Mouse (Mus musculus): ENCODE results near the gene Trim62. TPM values are rescaled to one million over a fixed set of nuclear protein-coding genes. Genes with fewer than 3 reads are reported as not detected.

Trim62 gene
- polyA plus RNA-seq, 1 experiment from 2014 or later, result 13.1 TPM

DNA sequence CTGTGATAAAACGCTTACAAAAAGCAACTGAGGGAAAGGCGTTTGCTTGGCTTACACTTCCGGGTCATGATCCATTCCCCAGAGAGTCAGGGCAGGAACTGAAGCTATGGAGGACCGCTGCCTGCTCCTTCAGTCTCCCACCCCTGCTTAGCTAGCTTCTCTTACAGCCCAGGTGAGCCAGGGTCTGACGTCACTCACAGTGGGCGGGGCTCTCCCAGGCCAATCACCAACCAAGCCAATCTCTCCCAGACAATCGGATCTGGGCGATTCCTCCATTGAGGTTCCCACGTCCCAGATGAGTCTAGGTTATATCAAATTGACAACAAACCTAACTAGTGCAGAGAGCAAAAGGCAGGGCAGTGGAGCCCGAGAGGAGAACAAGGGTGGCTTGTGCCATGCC lies 35.7 kb downstream of the Trim62 start:
- H3K36me3 ChIP-seq (ENCODE audit: control insufficient read depth, insufficient read depth, low read length), result no peaks in the 10 kb centered on the region
- WGBS, result 35% methylated on average over 10 of the region's 10 CpGs
- H3K27ac ChIP-seq (ENCODE audit: low read depth, low read length), result no peak overlapping the region
- no peaks in the 10 kb centered on the region for H3K4me1 ChIP-seq (replicated peaks; ENCODE audit: control insufficient read depth, insufficient read depth, low read length)
- no peaks in the 10 kb centered on the region for H3K9me3 ChIP-seq (ENCODE audit: control insufficient read depth, low read length)
- no peaks in the 10 kb centered on the region; the same call in 1 of the 2 replicates for H3K27me3 ChIP-seq (ENCODE audit: control insufficient read depth, insufficient read depth, low read length)
- no peak overlapping the region for H3K9ac ChIP-seq (ENCODE audit: low read depth, low read length)
- no peak overlapping the region for H3K4me2 ChIP-seq (replicated peaks; ENCODE audit: low read depth, low read length)
- H3K4me3 ChIP-seq (ENCODE audit: low read depth, low read length), result no peak overlapping the region
- DNase-seq (ENCODE audit: low spot score) (no peak), ATAC-seq (ENCODE audit: low FRiP score) (no peak)

- no peaks in the 10 kb centered on the region for H3K4me1 ChIP-seq (replicated peaks; ENCODE audit: control insufficient read depth, insufficient read depth, low read length)
- H3K4me3 ChIP-seq (ENCODE audit: low read depth, low read length), result no peak overlapping the region
- no peaks in the 10 kb centered on the region for H3K9me3 ChIP-seq (ENCODE audit: control insufficient read depth, low read length)
- 93% methylated on average over 3 of the region's 3 CpGs for WGBS
- ATAC-seq (ENCODE audit: low FRiP score), result no peak
- no peak overlapping the region for H3K27ac ChIP-seq (ENCODE audit: low read depth, low read length)
- no peaks in the 10 kb centered on the region; the same call in 1 of the 2 replicates for H3K27me3 ChIP-seq (ENCODE audit: control insufficient read depth, insufficient read depth, low read length)
- no peak overlapping the region for H3K9ac ChIP-seq (ENCODE audit: low read depth, low read length)
- no peak for DNase-seq (ENCODE audit: low spot score)
- H3K4me2 ChIP-seq (replicated peaks; ENCODE audit: low read depth, low read length), result no peak overlapping the region
- H3K36me3 ChIP-seq (ENCODE audit: control insufficient read depth, insufficient read depth, low read length), result no peaks in the 10 kb centered on the region
Measured at GRCm38 (mm10) chr4:128923603-128924002, 40.2 kb downstream of the Trim62 start.

DNA sequence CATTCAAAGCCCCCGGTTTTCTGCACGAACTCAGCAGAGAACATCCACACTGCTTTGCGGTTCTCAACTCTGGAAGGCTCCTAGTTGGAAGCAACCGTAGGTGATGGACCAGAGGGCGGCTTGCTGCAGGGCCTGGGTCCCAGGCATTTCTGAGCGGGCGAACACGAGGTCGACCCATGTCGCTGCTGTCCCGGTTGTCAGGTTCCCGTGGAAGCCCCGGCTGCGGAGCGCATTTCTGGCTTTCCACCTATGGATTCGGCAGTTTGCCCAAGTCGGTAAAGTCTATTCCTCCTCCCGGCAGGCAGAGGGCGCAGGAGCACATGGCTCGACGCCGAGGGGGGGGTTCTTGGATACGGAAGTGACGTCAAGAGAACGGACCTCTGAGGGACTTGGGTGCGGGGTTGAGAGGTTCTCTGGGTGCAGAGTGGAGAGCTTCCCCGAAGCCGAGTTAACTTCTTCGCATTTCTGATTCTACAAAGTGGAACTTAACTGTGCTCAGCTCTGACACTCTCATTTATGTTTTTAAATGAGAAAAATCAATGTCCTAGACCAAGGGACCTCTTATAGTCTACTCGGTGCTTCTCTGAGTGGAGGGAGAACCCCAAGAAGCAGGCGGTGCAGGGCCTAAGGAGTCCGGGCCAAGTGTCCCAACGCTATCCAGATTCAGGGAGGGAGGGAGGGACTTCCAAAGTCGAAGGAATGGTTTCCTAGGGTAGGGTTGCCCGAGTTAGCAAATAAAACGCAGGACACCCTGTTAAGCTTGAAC lies 41.6 kb downstream of the Trim62 start:
- H3K27me3 ChIP-seq (ENCODE audit: control insufficient read depth, insufficient read depth, low read length), result no peaks in the 10 kb centered on the region; the same call in 1 of the 2 replicates
- no peaks in the 10 kb centered on the region for H3K9me3 ChIP-seq (ENCODE audit: control insufficient read depth, low read length)
- no peaks in the 10 kb centered on the region for H3K4me1 ChIP-seq (replicated peaks; ENCODE audit: control insufficient read depth, insufficient read depth, low read length)
- peak overlapping the region; percentile 53 for H3K4me2 ChIP-seq (replicated peaks; ENCODE audit: low read depth, low read length)
- peak overlapping the region; percentile 31 for H3K9ac ChIP-seq (ENCODE audit: low read depth, low read length)
- ATAC-seq (ENCODE audit: low FRiP score), result peak; percentile 83
- peak overlapping the region; percentile 27 for H3K4me3 ChIP-seq (ENCODE audit: low read depth, low read length)
- no peak overlapping the region for H3K27ac ChIP-seq (ENCODE audit: low read depth, low read length)
- H3K36me3 ChIP-seq (ENCODE audit: control insufficient read depth, insufficient read depth, low read length), result no peaks in the 10 kb centered on the region
- peak; percentile 94 for DNase-seq (ENCODE audit: low spot score)
- WGBS, result 13% methylated on average over 36 of the region's 36 CpGs

- H3K9ac ChIP-seq (ENCODE audit: low read depth, low read length), result no peak overlapping the region
- WGBS, result 77% methylated on average over 7 of the region's 7 CpGs
Measured at GRCm38 (mm10) chr4:128932783-128933182, 49.4 kb downstream of the Trim62 start.

DNA sequence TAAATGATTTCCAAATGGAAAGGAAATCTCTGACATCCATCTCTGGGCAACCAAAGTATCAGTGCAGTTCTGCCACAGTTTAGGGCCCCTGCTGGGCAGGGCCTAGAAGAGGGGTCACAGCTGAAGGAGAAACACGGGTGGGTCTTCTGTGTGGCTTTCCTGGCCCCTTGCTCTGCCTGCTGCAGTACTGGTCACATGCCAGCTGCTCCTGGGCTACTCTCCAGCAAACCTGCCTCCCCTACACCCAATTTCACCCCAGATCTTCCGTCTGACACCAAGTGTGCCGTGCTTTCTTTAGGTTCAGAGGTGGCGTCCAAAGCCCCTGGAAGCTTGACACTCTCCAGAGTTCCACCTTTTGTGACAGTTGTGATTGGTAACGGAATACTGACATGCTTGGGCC lies 52.2 kb downstream of the Trim62 start:
- no peaks in the 10 kb centered on the region for H3K36me3 ChIP-seq (ENCODE audit: control insufficient read depth, insufficient read depth, low read length)
- ATAC-seq (ENCODE audit: low FRiP score) (no peak), DNase-seq (ENCODE audit: low spot score) (no peak)
- no peaks in the 10 kb centered on the region for H3K27me3 ChIP-seq (ENCODE audit: control insufficient read depth, insufficient read depth, low read length)
- no peak overlapping the region for H3K4me3 ChIP-seq (ENCODE audit: low read depth, low read length)
- H3K27ac ChIP-seq (ENCODE audit: low read depth, low read length), result no peak overlapping the region
- WGBS, result 70% methylated on average over 5 of the region's 5 CpGs
- no peak overlapping the region for H3K4me2 ChIP-seq (replicated peaks; ENCODE audit: low read depth, low read length)
- no peak overlapping the region for H3K9ac ChIP-seq (ENCODE audit: low read depth, low read length)
- H3K4me1 ChIP-seq (replicated peaks; ENCODE audit: control insufficient read depth, insufficient read depth, low read length), result no peaks in the 10 kb centered on the region
- H3K9me3 ChIP-seq (ENCODE audit: control insufficient read depth, low read length), result no peaks in the 10 kb centered on the region

More at GRCm38 (mm10) chr4:128932783-128933182, 49.4 kb downstream of the Trim62 start:
- DNase-seq (ENCODE audit: low spot score) (no peak), ATAC-seq (ENCODE audit: low FRiP score) (no peak)
- Histone ChIP-seq H3K36me3 (ENCODE audit: control insufficient read depth, insufficient read depth, low read length) (no peaks in the 10 kb centered on the region), H3K9me3 (ENCODE audit: control insufficient read depth, low read length) (no peaks in the 10 kb centered on the region), H3K4me1 (replicated peaks; ENCODE audit: control insufficient read depth, insufficient read depth, low read length) (no peaks in the 10 kb centered on the region), H3K4me2 (replicated peaks; ENCODE audit: low read depth, low read length) (no peak overlapping the region), H3K4me3 (ENCODE audit: low read depth, low read length) (no peak overlapping the region), H3K27me3 (ENCODE audit: control insufficient read depth, insufficient read depth, low read length) (no peaks in the 10 kb centered on the region), H3K27ac (ENCODE audit: low read depth, low read length) (no peak overlapping the region)

DNA sequence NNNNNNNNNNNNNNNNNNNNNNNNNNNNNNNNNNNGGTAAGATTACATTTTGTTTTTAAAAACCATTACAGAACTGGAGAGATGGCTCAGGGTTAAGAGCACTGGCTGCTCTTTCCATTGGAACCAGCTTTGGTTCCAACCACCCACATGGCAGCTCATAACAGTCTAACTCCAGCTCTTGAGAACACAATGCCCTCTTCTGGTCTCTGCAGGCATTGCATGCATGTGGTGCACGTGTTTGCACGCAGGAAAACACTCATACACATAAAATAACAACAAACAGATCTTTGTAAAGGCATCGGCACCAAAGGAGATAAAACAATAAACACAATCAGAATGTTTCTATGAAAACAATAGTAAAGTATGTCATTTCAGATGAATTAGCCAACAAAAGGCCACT lies 59.0 kb downstream of the Trim62 start:
- 49% methylated on average over 3 of the region's 3 CpGs for WGBS
- no peak for ATAC-seq (ENCODE audit: low FRiP score)
- Histone ChIP-seq H3K36me3 (ENCODE audit: control insufficient read depth, insufficient read depth, low read length) (no peaks in the 10 kb centered on the region), H3K9me3 (ENCODE audit: control insufficient read depth, low read length) (no peaks in the 10 kb centered on the region), H3K4me2 (replicated peaks; ENCODE audit: low read depth, low read length) (no peak overlapping the region), H3K27ac (ENCODE audit: low read depth, low read length) (no peak overlapping the region), H3K4me1 (replicated peaks; ENCODE audit: control insufficient read depth, insufficient read depth, low read length) (no peaks in the 10 kb centered on the region; the same call in 1 of the 2 replicates), H3K27me3 (ENCODE audit: control insufficient read depth, insufficient read depth, low read length) (no peaks in the 10 kb centered on the region), H3K9ac (ENCODE audit: low read depth, low read length) (no peak overlapping the region), H3K4me3 (ENCODE audit: low read depth, low read length) (no peak overlapping the region)
- DNase-seq (ENCODE audit: low spot score), result no peak

DNA sequence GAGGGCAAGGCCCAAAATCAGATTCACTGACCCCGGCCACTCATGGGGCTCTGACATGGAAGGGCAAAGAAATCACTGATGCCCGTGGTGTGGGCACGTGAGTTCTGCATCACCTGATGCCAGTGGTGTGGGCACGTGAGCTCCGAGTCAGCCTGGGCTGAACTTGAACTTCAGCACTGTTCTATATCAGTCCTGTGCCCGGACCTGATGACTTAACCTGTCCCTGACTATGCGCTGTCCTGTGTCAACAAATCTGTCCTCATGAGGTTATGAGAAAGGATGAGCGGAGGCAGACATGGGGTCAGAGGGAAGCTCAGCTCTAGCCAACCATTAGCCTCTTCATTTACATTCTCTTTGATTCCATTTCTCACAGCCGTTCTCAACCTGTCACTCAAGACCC lies 63.4 kb downstream of the Trim62 start:
- WGBS, result 76% methylated on average over 9 of the region's 9 CpGs
- ATAC-seq (ENCODE audit: low FRiP score), result no peak; the same call in 1 of the 2 replicates
- no peaks in the 10 kb centered on the region for H3K9me3 ChIP-seq (ENCODE audit: control insufficient read depth, low read length)
- H3K4me3 ChIP-seq (ENCODE audit: low read depth, low read length), result no peak overlapping the region
- no peaks in the 10 kb centered on the region for H3K27me3 ChIP-seq (ENCODE audit: control insufficient read depth, insufficient read depth, low read length)
- H3K4me1 ChIP-seq (replicated peaks; ENCODE audit: control insufficient read depth, insufficient read depth, low read length), result no peaks in the 10 kb centered on the region; the same call in 1 of the 2 replicates
- DNase-seq (ENCODE audit: low spot score), result no peak
- no peaks in the 10 kb centered on the region for H3K36me3 ChIP-seq (ENCODE audit: control insufficient read depth, insufficient read depth, low read length)
- H3K4me2 ChIP-seq (replicated peaks; ENCODE audit: low read depth, low read length), result no peak overlapping the region
- H3K27ac ChIP-seq (ENCODE audit: low read depth, low read length), result no peak overlapping the region
- no peak overlapping the region for H3K9ac ChIP-seq (ENCODE audit: low read depth, low read length)

DNA sequence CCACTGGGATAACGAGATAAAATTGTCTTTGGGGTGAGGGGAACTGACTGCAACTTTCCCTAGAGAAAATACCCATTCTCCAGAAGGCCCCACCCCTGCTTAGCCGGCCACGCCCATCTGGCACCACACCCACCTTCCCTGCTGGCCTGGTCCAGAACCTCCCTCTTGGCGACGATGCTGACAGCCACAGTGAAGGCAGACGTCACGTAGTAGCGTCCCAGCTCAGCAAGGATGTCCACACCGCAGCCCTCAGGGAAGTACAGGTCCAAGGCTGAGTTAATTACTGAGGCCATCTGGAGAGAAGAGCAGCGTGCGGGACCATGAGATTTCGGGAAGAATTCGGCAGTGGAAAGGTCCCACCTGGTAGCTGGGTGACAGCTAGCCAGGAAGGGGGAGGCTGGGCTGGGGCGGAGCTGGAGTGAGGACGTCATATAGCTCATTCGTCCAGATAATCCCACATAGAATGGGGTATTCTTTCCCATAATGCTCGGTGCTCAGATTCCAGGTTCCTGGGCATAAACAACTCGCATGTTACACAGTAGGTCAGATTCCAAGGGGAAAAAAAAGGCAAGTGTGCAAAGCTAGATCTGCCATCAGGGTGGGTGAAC lies 64.0 kb downstream of the Trim62 start:
- ATAC-seq (ENCODE audit: low FRiP score), result peak; percentile 53; the same call in 1 of the 2 replicates
- H3K27me3 ChIP-seq (ENCODE audit: control insufficient read depth, insufficient read depth, low read length), result no peaks in the 10 kb centered on the region
- 21% methylated on average over 18 of the region's 18 CpGs for WGBS

More for the DNA sequence above, 64.0 kb downstream of the Trim62 start:
- Histone ChIP-seq H3K36me3 (ENCODE audit: control insufficient read depth, insufficient read depth, low read length) (no peaks in the 10 kb centered on the region), H3K27ac (ENCODE audit: low read depth, low read length) (no peak overlapping the region), H3K9me3 (ENCODE audit: control insufficient read depth, low read length) (no peaks in the 10 kb centered on the region), H3K4me1 (replicated peaks; ENCODE audit: control insufficient read depth, insufficient read depth, low read length) (no peaks in the 10 kb centered on the region; the same call in 1 of the 2 replicates), H3K4me3 (ENCODE audit: low read depth, low read length) (no peak overlapping the region), H3K9ac (ENCODE audit: low read depth, low read length) (no peak overlapping the region), H3K4me2 (replicated peaks; ENCODE audit: low read depth, low read length) (no peak overlapping the region)
- no peak for DNase-seq (ENCODE audit: low spot score)

All from hindbrain, embryonic 11.5 days (tissue).